ENCODE assay signal across 19 mouse cellular contexts in genomic region chr6:50929503-50929902, GRCm38 (mm10).
"Had no signal": no experiment of that assay in that cellular context is flagged by ENCODE, and none has a peak within 500 bp of the region (broad histone marks: within the 10 kb centered on the region; RNA-seq: fewer than 3 reads in every experiment).

No protein-coding gene starts in this region.

- DNase-seq: kidney, adult 2 months; kidney, postnatal 36 days; layer of hippocampus, postnatal 36 days; liver, embryonic 13.5 days; lung, adult 2 months; lung, postnatal 14 days; lung, postnatal 4 days; retina, postnatal 1 day; right cerebral cortex, postnatal 25 days; spleen, adult 18-20 months; thymus, postnatal 25 days had no signal

- H3K4me2 ChIP-seq: liver, embryonic 13.5 days; midbrain, embryonic 12.5 days; midbrain, embryonic 15.5 days; neural tube, embryonic 12.5 days; neural tube, embryonic 15.5 days; stomach, embryonic 15.5 days had no signal

- ATAC-seq: inflammation-experienced regulatory T-cells, adult 6 months; intestine, embryonic 16.5 days; midbrain, embryonic 15.5 days had no signal

- H3K27ac ChIP-seq: left cerebral cortex, adult 2 months; liver, embryonic 13.5 days; midbrain, embryonic 12.5 days; midbrain, embryonic 15.5 days; neural tube, embryonic 12.5 days; neural tube, embryonic 15.5 days; stomach, embryonic 15.5 days had no signal

- H3K4me1 ChIP-seq: liver, embryonic 13.5 days; stomach, embryonic 15.5 days had no signal

- H3K9me3 ChIP-seq: midbrain, embryonic 15.5 days; neural tube, embryonic 12.5 days; neural tube, embryonic 15.5 days; stomach, embryonic 15.5 days had no signal

- H3K9ac ChIP-seq: liver, embryonic 13.5 days; midbrain, embryonic 12.5 days; midbrain, embryonic 15.5 days; neural tube, embryonic 12.5 days; neural tube, embryonic 15.5 days; stomach, embryonic 15.5 days had no signal

- H3K27me3 ChIP-seq: midbrain, embryonic 12.5 days; midbrain, embryonic 15.5 days; neural tube, embryonic 12.5 days; neural tube, embryonic 15.5 days had no signal

- H3K36me3 ChIP-seq: liver, embryonic 13.5 days; midbrain, embryonic 12.5 days; midbrain, embryonic 15.5 days; neural tube, embryonic 12.5 days; neural tube, embryonic 15.5 days; stomach, embryonic 15.5 days had no signal

- H3K4me3 ChIP-seq: left cerebral cortex, adult 2 months; liver, embryonic 13.5 days; midbrain, embryonic 12.5 days; midbrain, embryonic 15.5 days; neural tube, embryonic 12.5 days; neural tube, embryonic 15.5 days; stomach, embryonic 15.5 days had no signal
